Mouse (Mus musculus) layer of hippocampus, adult 9-10 months (tissue): Measurements from ENCODE around the gene Ptprd.

Experiments used
- DNase-seq: peaks from one replicate; pipeline ENCODE4 v3.0.0; 2022; ENCODE audit warnings: low spot score

Ptprd gene

GRCm38 (mm10) chr4:77248918-77249317 lies 962.8 kb downstream of the Ptprd start:
- no peak for DNase-seq

GRCm38 (mm10) chr4:77241852-77242455 lies 969.8 kb downstream of the Ptprd start:
- no peak for DNase-seq

GRCm38 (mm10) chr4:77238144-77238543 lies 973.6 kb downstream of the Ptprd start:
- DNase-seq, result no peak

- DNase-seq, result no peak
Measured at GRCm38 (mm10) chr4:77233243-77233642, 978.5 kb downstream of the Ptprd start.

GRCm38 (mm10) chr4:77168866-77169265 lies 1042.9 kb downstream of the Ptprd start:
- no peak for DNase-seq

- DNase-seq, result no peak
Measured at GRCm38 (mm10) chr4:77157601-77158000, 1054.2 kb downstream of the Ptprd start.

GRCm38 (mm10) chr4:77155561-77155960 lies 1056.2 kb downstream of the Ptprd start:
- peak; percentile 41 for DNase-seq

- DNase-seq, result no peak
Measured at GRCm38 (mm10) chr4:77155037-77155436, 1056.7 kb downstream of the Ptprd start.

GRCm38 (mm10) chr4:77124852-77125251 lies 1086.9 kb downstream of the Ptprd start:
- no peak for DNase-seq

GRCm38 (mm10) chr4:77110894-77111293 lies 1100.9 kb downstream of the Ptprd start:
- DNase-seq, result no peak

GRCm38 (mm10) chr4:77107291-77107690 lies 1104.5 kb downstream of the Ptprd start:
- DNase-seq, result no peak

- peak; percentile 9 for DNase-seq
Measured at GRCm38 (mm10) chr4:77083165-77083564, 1128.6 kb downstream of the Ptprd start.

- no peak for DNase-seq
Measured at GRCm38 (mm10) chr4:77077607-77078006, 1134.2 kb downstream of the Ptprd start.

GRCm38 (mm10) chr4:77050536-77051207 lies 1161.1 kb downstream of the Ptprd start:
- DNase-seq, result no peak

GRCm38 (mm10) chr4:77004483-77004882 lies 1207.3 kb downstream of the Ptprd start:
- DNase-seq, result no peak

- DNase-seq, result no peak
Measured at GRCm38 (mm10) chr4:76996172-76996571, 1215.6 kb downstream of the Ptprd start.

- DNase-seq, result no peak
Measured at GRCm38 (mm10) chr4:76989961-76990360, 1221.8 kb downstream of the Ptprd start.

GRCm38 (mm10) chr4:76977056-76977809 lies 1234.5 kb downstream of the Ptprd start:
- DNase-seq, result no peak

GRCm38 (mm10) chr4:76948251-76948650 lies 1263.5 kb downstream of the Ptprd start:
- peak; percentile 26 for DNase-seq

GRCm38 (mm10) chr4:76941382-76942360 lies 1270.1 kb downstream of the Ptprd start:
- no peak for DNase-seq

GRCm38 (mm10) chr4:76931559-76931958 lies 1280.2 kb downstream of the Ptprd start:
- DNase-seq, result no peak
